ENCODE assay signal across 12 mouse cellular contexts in the genomic region with DNA sequence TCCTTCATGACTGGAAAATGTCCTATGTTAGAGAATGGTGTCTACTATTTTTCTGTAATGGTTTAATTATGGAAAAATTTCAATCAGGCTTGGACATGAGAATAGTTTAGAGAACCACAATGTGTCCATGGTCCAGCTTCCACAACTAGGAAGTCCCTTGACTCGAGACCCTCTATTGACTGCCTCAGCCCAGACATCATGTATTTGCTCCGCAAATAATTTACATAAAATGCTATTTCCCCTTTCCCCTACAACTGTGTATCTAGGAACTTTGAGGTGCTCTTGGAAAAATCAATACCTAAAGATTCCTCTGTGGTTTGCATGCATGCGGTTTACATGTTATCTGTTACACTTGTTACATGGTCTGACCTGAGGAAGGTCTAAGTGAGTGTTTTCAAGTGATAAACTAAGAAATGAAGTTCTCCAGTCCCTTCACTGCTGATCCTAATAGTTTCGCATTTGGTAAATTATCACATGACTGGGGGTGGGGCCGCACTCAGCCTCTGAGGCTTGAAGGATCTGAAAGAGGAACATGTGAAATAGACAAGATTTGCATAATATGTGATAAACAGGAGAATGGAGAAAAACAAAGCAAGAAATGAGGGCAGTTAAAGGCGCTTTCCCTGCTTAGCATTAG. TPM values are rescaled to one million over a fixed set of nuclear protein-coding genes. Genes with fewer than 3 reads are reported as not detected.
A peak's percentile ranks its signal among the peaks of the same experiment; 100 is the strongest.
DNase-seq lines count a peak whose midpoint lies in the region; ATAC-seq and TF ChIP-seq lines count a peak whose summit lies in the region.
"Had no signal": no experiment of that assay in that cellular context is flagged by ENCODE, and none has a peak within 500 bp of the region (broad histone marks: within the 10 kb centered on the region; RNA-seq: fewer than 3 reads in every experiment).

No protein-coding gene starts in this region.

- ATAC-seq in granulocyte monocyte progenitor cell, adult 5-6 weeks (replicated peaks; ENCODE audit: poor library complexity, severe bottlenecking): peak; percentile 96
- ATAC-seq in forebrain, embryonic 15.5 days (replicated peaks): no peak

- H3K4me2 ChIP-seq in forebrain, embryonic 15.5 days (replicated peaks): no peak overlapping the region
- H3K4me2 ChIP-seq: embryonic facial prominence, embryonic 15.5 days had no signal

- H3K27ac ChIP-seq in layer of hippocampus, adult 2 months: peak overlapping the region; percentile 98
- no peak overlapping the region for H3K27ac ChIP-seq in forebrain, embryonic 15.5 days (replicated peaks)
- H3K27ac ChIP-seq: embryonic facial prominence, embryonic 15.5 days had no signal

- 80% methylated on average over 6 of the region's 6 CpGs for WGBS in forebrain, embryonic 15.5 days

- no peaks in the 10 kb centered on the region; the same call in 1 of the 2 replicates for H3K36me3 ChIP-seq in forebrain, embryonic 15.5 days
- H3K36me3 ChIP-seq: embryonic facial prominence, embryonic 15.5 days; G1E had no signal

- TF ChIP-seq CTCF in layer of hippocampus, adult 2 months (conservative IDR thresholded peaks at IDR 0.05): no peak

- peaks cover 27% of the 10 kb centered on the region for H3K4me1 ChIP-seq in forebrain, embryonic 15.5 days
- H3K4me1 ChIP-seq: embryonic facial prominence, embryonic 15.5 days had no signal

- no peak overlapping the region for H3K9ac ChIP-seq in forebrain, embryonic 15.5 days (replicated peaks)
- H3K9ac ChIP-seq: embryonic facial prominence, embryonic 15.5 days had no signal

- no peak overlapping the region for H3K4me3 ChIP-seq in layer of hippocampus, adult 2 months
- no peak overlapping the region for H3K4me3 ChIP-seq in forebrain, embryonic 15.5 days
- H3K4me3 ChIP-seq: embryonic facial prominence, embryonic 15.5 days had no signal

- no peaks in the 10 kb centered on the region for H3K27me3 ChIP-seq in forebrain, embryonic 15.5 days
- H3K27me3 ChIP-seq: embryonic facial prominence, embryonic 15.5 days had no signal

- H3K9me3 ChIP-seq in forebrain, embryonic 15.5 days: no peaks in the 10 kb centered on the region
- H3K9me3 ChIP-seq: embryonic facial prominence, embryonic 15.5 days; G1E had no signal

- no peak for DNase-seq in layer of hippocampus, adult 2 months (ENCODE audit: low spot score in 2 of 2)
- DNase-seq in layer of hippocampus, adult 9-11 months: no peak
- DNase-seq in lung, postnatal 36 days: peak; percentile 76
- DNase-seq in frontal cortex, adult 2 months (ENCODE audit: extremely low spot score in 1 of 2, low spot score in 1 of 2): no peak
- no peak for DNase-seq in cerebellum, postnatal 36 days
- DNase-seq: adrenal gland, adult 8-10 months; cerebellum, adult 8-10 months; gastrocnemius, postnatal 10 days had no signal

RNA-seq across cellular contexts. Expression of a gene that starts 38.8 kb away (rescaled TPM):
- 1 to 10 TPM; 2.4 to 3.1 TPM for total RNA-seq in layer of hippocampus, adult 2 months (2021)
- total RNA-seq in granulocyte monocyte progenitor cell, adult 5-6 weeks (2014; fragmentation: Nextera tagmentation): not detected in 2 replicates
- 0.21 TPM in 1 of 2 replicates, not detected in the other for total RNA-seq in granulocyte monocyte progenitor cell, adult 5-6 weeks (2017)
- 0.88 and 1.2 TPM in 2 replicates for polyA plus RNA-seq in frontal cortex, adult 2 months (2012; rRNA removed)
- polyA plus RNA-seq in forebrain, embryonic 15.5 days (2015; fragmentation: Nextera tagmentation; extraction: Ambion mirVana): 0.37 and 0.47 TPM in 2 replicates
- polyA plus RNA-seq: G1E had no signal
